ENCODE assay signal across 8 mouse cellular contexts in the genomic region with DNA sequence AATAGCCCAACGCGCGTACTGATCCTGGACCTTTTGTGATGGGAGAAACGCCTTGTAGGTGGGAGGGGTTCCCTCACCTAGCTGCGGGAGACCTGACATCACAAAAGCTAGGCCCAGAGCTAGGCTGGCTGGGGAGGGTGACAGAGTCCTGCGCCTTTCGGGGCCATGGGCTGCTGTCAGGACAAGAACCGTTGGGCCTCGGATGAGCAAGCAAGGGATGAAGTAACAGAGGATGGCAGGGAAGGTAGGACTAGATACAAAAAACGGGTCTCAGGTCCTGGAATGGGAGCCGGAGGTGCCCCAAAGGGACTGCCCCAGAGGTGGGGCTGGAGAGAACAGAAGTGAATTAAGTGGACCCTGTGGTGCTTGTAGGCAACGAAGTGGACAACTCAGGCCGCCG. TPM values are rescaled to one million over a fixed set of nuclear protein-coding genes. Genes with fewer than 3 reads are reported as not detected.
DNase-seq lines count a peak whose midpoint lies in the region; ATAC-seq lines count a peak whose summit lies in the region.

A gene (plus strand): TSS at position 116 of the 400 bp plus-strand sequence.

- WGBS in lung, embryonic 16.5 days: 68% methylated on average over 14 of the region's 14 CpGs
- whole genome bisulfite sequencing in forebrain, embryonic 10.5 days: 73% methylated on average over 14 of the region's 14 CpGs
- 62% methylated on average over 14 of the region's 14 CpGs for WGBS in intestine, embryonic 15.5 days
- WGBS in neural tube, embryonic 12.5 days: 69% methylated on average over 14 of the region's 14 CpGs

- H3K4me2 ChIP-seq in lung, embryonic 16.5 days (ENCODE audit: low read depth, low read length): peak within 1 kb of the TSS; percentile 50
- peak within 1 kb of the TSS; percentile 39 for H3K4me2 ChIP-seq in intestine, embryonic 15.5 days (replicated peaks)
- H3K4me2 ChIP-seq in neural tube, embryonic 12.5 days (replicated peaks): peak within 1 kb of the TSS; percentile 89

- no peak for DNase-seq in lung, postnatal 36 days
- DNase-seq in forebrain, embryonic 10.5 days (ENCODE audit: extremely low spot score, low spot score): no peak
- DNase-seq in adrenal gland, adult 8-10 months: no peak
- no peak for DNase-seq in cerebellum, postnatal 36 days

- H3K4me1 ChIP-seq in lung, embryonic 16.5 days (replicated peaks; ENCODE audit: control insufficient read depth, insufficient read depth, low read length): peaks cover 17% of the 10 kb centered on the region
- peaks cover 38% of the 10 kb centered on the region for H3K4me1 ChIP-seq in forebrain, embryonic 10.5 days
- H3K4me1 ChIP-seq in intestine, embryonic 15.5 days (replicated peaks): peaks cover 19% of the 10 kb centered on the region
- peaks cover 19% of the 10 kb centered on the region for H3K4me1 ChIP-seq in neural tube, embryonic 12.5 days

- peak within 1 kb of the TSS; percentile 93 for H3K9ac ChIP-seq in lung, embryonic 16.5 days (ENCODE audit: low read length)
- peak within 1 kb of the TSS; percentile 58 for H3K9ac ChIP-seq in intestine, embryonic 15.5 days
- H3K9ac ChIP-seq in neural tube, embryonic 12.5 days: peak within 1 kb of the TSS; percentile 83

- H3K4me3 ChIP-seq in lung, embryonic 16.5 days (ENCODE audit: low read length): peak within 1 kb of the TSS; percentile 80
- H3K4me3 ChIP-seq in forebrain, embryonic 10.5 days: peak within 1 kb of the TSS; percentile 82
- peak within 1 kb of the TSS; percentile 91 for H3K4me3 ChIP-seq in intestine, embryonic 15.5 days (replicated peaks)
- H3K4me3 ChIP-seq in neural tube, embryonic 12.5 days: peak within 1 kb of the TSS; percentile 76

- no peaks in the 10 kb centered on the region for H3K27me3 ChIP-seq in lung, embryonic 16.5 days (ENCODE audit: control insufficient read depth, insufficient read depth, low read depth, low read length)
- H3K27me3 ChIP-seq in forebrain, embryonic 10.5 days (ENCODE audit: poor library complexity, severe bottlenecking): no peaks in the 10 kb centered on the region
- no peaks in the 10 kb centered on the region for H3K27me3 ChIP-seq in intestine, embryonic 15.5 days (replicated peaks)
- H3K27me3 ChIP-seq in neural tube, embryonic 12.5 days (replicated peaks): no peaks in the 10 kb centered on the region

- peaks cover 39% of the 10 kb centered on the region for H3K36me3 ChIP-seq in lung, embryonic 16.5 days (ENCODE audit: control insufficient read depth, insufficient read depth, low read length)
- peaks cover 72% of the 10 kb centered on the region for H3K36me3 ChIP-seq in forebrain, embryonic 10.5 days (replicated peaks)
- peaks cover 39% of the 10 kb centered on the region for H3K36me3 ChIP-seq in intestine, embryonic 15.5 days
- H3K36me3 ChIP-seq in neural tube, embryonic 12.5 days: peaks cover 49% of the 10 kb centered on the region

- no peaks in the 10 kb centered on the region for H3K9me3 ChIP-seq in lung, embryonic 16.5 days (ENCODE audit: control insufficient read depth, low read length)
- no peaks in the 10 kb centered on the region for H3K9me3 ChIP-seq in forebrain, embryonic 10.5 days
- no peaks in the 10 kb centered on the region for H3K9me3 ChIP-seq in intestine, embryonic 15.5 days
- no peaks in the 10 kb centered on the region for H3K9me3 ChIP-seq in neural tube, embryonic 12.5 days

- peak within 1 kb of the TSS; percentile 97 for H3K27ac ChIP-seq in lung, embryonic 16.5 days (ENCODE audit: low read length)
- peak within 1 kb of the TSS; percentile 89 for H3K27ac ChIP-seq in forebrain, embryonic 10.5 days
- H3K27ac ChIP-seq in intestine, embryonic 15.5 days: peak within 1 kb of the TSS; percentile 95
- peak within 1 kb of the TSS; percentile 69; the same call in 1 of the 2 replicates for H3K27ac ChIP-seq in neural tube, embryonic 12.5 days

- no peak for ATAC-seq in lung, embryonic 16.5 days (ENCODE audit: low read depth)
- ATAC-seq in intestine, embryonic 15.5 days: no peak; the same call in 1 of the 2 replicates
- peak; percentile 37 for ATAC-seq in neural tube, embryonic 12.5 days (ENCODE audit: low FRiP score, low read depth)
- ATAC-seq in CD4-positive, CD25-positive, alpha-beta regulatory T cell, adult 4 months: no peak

RNA-seq across cellular contexts. Expression of the gene that starts here (rescaled TPM):
- 0.83 and 2.7 TPM in 2 replicates for polyA plus RNA-seq in lung, embryonic 16.5 days (2015; fragmentation: Nextera tagmentation; extraction: Ambion mirVana)
- polyA plus RNA-seq in forebrain, embryonic 10.5 days (2016; fragmentation: Nextera tagmentation; extraction: Ambion mirVana): 3.4 and 3.7 TPM in 2 replicates
- 1.8 TPM in 2 replicates for polyA plus RNA-seq in intestine, embryonic 15.5 days (2015; fragmentation: Nextera tagmentation; extraction: Ambion mirVana)
- polyA plus RNA-seq in neural tube, embryonic 12.5 days (2016; fragmentation: Nextera tagmentation; extraction: Ambion mirVana): 2.3 and 3.6 TPM in 2 replicates
- polyA plus RNA-seq in CD4-positive, CD25-positive, alpha-beta regulatory T cell, adult 4 months (2017; shearing (Covaris generic)): under 1 TPM in 1 of 2 experiments, not detected in 1; 0.75 TPM
- total RNA-seq in adrenal gland, adult 8-10 months (2022): 1 to 10 TPM in 3 of 4 experiments, under 1 TPM in 1; 0.64 to 4.4 (median 1.8) TPM

Comparison
In these comparisons a context has a peak if more than half of its experiments do, and no peak if none do; other contexts are left out.
1. H3K4me2 ChIP-seq: peak in every context shown above with its lines; median percentile 89 in neural tube, embryonic 12.5 days; 50 in lung, embryonic 16.5 days; 39 in intestine, embryonic 15.5 days.